Mouse (Mus musculus) CD4-positive, CD25-positive, alpha-beta regulatory T cell, adult 9 weeks (primary cell): ENCODE results near the gene Gm17949. TPM values are rescaled to one million over a fixed set of nuclear protein-coding genes. Genes with fewer than 3 reads are reported as not detected.

Source experiments
- polyA plus RNA-seq: library from polyadenylated mRNA; unstranded; fragments of 100-300 nt; shearing (Covaris generic); gene quantifications from one replicate; pipeline ENCODE4 v1.2.1, GENCODE M21; 2017

Gm17949 gene
- polyA plus RNA-seq: 0.84 TPM

DNA sequence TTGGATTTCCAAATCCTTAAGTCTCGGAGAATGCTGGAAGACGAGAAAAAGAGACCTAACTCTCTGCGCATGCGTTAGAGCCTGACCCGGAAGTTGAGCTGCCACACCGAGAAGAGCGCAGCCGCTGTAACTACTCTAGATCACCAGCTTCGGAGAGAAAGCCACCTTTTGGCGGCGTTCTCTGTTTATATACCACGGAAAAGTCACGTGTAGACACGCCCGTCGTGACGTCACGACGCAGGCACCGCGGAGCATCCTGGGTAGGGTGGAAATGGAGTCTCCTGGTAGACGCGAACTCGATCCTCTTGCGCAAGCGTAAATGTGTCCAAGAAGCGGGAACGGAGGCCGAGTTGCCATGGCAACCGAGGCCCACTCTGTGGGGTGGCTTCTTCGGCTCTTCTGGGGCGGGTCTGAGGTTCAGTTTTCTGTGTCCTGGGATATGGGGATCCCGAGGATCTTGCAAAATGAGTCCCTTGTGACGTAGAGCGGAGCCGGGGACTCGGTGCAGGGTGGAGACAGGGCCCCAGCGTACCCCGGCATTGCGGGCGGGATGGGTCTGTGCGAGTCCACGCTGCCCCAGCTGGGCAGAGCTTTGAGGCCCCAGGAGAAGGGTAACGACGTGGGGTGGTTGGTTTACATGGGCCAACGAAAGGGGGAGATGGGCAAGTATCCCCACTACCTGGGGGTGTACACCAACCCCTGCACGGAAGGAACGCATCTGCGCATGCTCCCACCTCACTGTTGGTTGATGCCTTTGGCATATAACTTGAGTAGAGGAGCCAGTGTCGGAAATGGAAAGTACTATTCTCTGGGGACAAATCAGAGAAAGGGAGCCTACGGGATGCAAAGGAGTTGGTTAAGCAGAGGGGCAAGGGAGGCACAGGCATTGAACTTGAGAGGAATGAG is at the start of gene Gm17949, which contains the start of gene Gtf2f1:
Gene Gm17949, plus strand, starts transcription at position 234 of the 906 bp plus-strand sequence.
Gene Gtf2f1, minus strand, starts transcription at position 53 of the 906 bp plus-strand sequence.

GRCm38 (mm10) chr17:56982013-56982412 is 29.3 kb upstream of the Gm17949 start, which contains the start of gene Acer1:
Acer1 (minus strand) TSS chr17:56982126.

DNA sequence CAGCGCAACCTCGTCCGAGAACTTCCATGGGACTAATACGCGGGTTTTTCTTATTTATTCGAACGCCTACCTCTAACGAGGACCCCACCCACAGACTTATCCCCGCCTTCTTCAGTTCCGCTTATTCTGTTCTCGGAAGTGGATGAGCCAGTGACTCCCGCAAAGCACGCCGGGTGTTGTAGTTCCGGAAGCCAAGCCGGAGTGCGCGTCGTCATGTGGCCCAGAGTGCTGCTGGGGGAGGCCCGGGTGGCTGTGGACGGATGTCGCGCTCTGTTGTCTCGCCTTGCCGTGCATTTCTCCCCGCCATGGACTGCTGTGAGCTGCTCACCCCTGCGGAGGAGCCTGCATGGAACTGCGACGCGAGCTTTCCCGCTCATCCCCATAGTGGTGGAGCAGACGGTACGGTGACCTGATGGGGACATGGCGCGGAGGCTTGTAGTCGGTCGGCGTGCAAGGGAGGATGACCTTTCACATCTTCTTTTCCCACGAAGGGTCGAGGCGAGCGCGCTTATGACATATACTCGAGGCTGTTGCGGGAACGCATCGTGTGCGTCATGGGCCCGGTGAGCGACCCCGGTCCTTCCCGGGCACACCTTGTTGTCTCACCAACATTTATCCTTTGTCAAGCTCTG is 21.0 kb upstream of the Gm17949 start, which contains the start of gene Clpp:
Gene Clpp, plus strand, starts transcription at position 191 of the 632 bp plus-strand sequence.

DNA sequence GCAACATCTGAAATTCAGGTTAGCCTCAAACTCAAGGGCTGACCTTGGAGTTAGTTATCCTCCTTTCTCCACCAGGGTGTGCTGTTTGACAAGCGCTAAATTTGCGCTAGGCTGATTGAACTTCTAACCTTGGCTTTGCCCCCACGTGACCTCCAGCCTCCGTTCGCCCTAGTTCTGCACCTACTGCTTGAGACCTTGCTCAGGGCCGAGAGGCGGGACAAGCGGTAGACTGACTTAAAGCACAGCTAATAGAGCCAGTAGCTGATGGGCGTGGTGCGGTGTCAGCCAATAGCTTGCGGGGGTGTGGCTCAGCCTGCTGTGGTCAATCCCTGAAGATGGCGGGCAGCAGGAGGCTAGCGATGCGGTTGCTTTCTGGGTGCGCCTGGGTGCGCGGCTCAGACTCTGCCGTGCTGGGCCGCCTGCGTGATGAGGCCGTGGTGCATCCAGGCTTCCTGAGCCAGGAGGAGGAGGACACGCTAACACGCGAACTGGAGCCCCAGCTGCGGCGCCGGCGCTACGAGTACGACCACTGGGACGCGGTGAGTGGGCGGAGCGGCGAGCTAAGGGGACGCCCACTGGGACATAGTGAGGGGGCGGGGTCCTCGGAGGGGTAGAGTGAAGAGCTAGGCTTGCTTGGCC is 14.1 kb upstream of the Gm17949 start, which contains the start of gene Alkbh7:
Gene Alkbh7, plus strand, starts transcription at position 311 of the 639 bp plus-strand sequence.

DNA sequence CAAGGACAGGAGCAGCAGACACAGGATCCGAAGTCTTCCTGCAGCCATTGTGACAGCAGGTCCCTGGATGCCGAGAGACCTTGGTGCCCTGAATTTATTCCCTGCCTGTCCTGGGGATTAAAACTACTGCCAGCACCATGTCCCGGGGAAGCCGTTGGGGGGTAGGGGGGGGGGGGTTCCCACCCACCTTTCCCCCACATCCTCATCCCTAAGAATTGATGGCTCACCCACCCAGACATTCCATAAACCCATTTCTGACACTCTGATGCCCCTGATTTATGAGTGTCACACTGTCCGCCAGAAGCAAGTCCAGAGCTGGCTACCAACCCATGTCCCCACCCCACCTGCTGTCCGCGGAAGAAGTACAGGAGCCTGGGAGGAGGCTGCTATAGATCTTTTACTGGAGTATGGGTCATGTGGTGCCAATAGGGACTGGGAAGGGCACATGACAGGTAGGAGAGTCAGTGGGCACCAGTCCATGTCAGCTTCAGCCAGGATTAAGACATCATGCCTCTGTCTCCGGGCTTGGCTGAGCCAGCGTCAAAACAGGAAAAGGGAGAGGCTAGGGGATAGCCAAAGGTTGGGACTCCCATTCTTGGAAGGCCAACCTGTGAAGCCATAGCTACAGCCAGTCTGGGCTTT is 11.2 kb upstream of the Gm17949 start, which contains the start of gene Pspn:
Gene Pspn, minus strand, starts transcription at position 51 of the 642 bp plus-strand sequence.

DNA sequence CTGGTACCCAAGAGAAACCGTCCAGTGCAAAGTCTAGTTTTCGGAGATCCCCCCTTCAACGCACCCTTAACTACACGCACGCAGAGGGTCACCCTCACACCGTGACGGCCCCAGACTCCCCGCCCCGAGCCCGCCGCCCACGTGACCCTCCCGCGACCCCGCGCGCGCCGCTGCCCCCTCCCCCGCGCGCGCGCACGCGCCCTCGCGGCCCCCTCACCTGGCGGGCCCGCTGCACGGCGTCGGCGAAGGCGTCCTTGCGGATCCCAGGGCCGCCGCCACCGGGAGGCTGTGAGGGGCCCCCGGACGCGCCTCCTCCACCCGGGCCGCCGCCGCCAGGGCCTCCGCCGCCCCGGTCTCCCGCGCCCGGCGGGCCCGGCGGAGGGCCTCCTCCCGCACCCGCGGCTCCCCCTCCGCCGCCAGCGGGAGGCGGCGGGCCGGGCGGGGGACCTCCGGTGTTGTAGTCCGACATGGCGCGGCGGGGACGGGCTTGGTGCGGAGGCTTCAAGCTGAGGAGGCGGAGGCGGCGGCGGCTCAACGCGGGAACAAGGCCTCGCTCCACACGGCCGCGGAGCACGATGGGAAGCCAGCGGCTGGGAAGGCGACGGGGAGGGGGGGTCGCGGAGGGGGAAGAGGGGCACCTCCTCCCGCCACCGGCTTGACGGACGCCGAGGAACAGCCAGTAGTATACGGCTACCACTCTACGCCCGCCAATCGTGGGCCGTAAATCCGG is 19.8 kb downstream of the Gm17949 start, which contains the start of gene Khsrp:
Gene Khsrp, minus strand, starts transcription at position 592 of the 730 bp plus-strand sequence.

GRCm38 (mm10) chr17:57041554-57041953 is 30.3 kb downstream of the Gm17949 start, which contains the start of gene Slc25a41:
Slc25a41 (minus strand) TSS chr17:57041654.

DNA sequence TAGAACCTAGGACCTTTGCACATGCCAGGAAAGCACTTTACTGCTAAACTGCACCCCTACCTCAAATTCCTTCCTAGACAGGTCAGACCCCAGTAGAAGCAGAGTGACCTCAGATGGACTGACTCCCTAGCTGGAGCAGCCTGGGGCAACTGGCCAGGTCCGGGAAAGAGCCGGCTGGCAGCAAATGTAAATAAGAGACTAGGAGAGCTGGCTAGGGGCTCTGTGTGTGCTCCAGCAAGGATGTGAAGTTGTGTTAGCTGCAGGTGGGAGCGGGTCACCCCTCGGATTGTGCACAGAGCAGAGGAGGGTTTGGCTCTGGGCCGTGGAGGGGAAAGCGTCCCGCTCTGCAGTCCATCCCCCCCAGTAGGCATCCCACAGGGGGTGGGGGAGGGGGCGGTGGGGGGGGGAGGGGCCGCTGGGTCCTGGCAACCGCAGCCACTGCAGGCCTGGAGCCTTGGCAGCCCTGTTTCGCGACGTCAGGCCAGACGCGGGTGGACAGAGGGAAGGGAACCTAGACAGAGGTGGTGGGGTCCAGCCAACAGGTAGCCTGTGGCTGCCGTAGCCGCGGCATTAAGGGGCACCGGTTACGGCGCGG is 47.7 kb downstream of the Gm17949 start, which contains the start of gene Crb3:
Gene Crb3, plus strand, starts transcription at position 215 of the 595 bp plus-strand sequence.

GRCm38 (mm10) chr17:57059486-57059977 is 48.3 kb downstream of the Gm17949 start, which contains the start of gene Slc25a23:
Slc25a23 (minus strand) TSS chr17:57059863.

Other genes with a start within 250 kb of the Gm17949 start
- 64.4 TPM for gene Dus3l, start 246.7 kb upstream of the Gm17949 start, polyA plus RNA-seq
- 1.6 TPM for gene Prr22, start 241.2 kb upstream of the Gm17949 start, polyA plus RNA-seq
- 1.0 TPM for gene Rfx2, start 180.5 kb upstream of the Gm17949 start, polyA plus RNA-seq
- gene Acsbg2, start 137.0 kb upstream of the Gm17949 start, polyA plus RNA-seq: 0.10 TPM
- 0.43 TPM for gene 1700061G19Rik, start 136.0 kb upstream of the Gm17949 start, polyA plus RNA-seq
- gene Mllt1, start 76.1 kb upstream of the Gm17949 start, polyA plus RNA-seq: 2.8 TPM
- not detected for gene Acer1, start 29.3 kb upstream of the Gm17949 start, polyA plus RNA-seq
- 93.4 TPM for gene Clpp, start 21.2 kb upstream of the Gm17949 start, polyA plus RNA-seq
- gene Alkbh7, start 14.1 kb upstream of the Gm17949 start, polyA plus RNA-seq: 46.9 TPM
- not detected for gene Pspn, start 11.5 kb upstream of the Gm17949 start, polyA plus RNA-seq
- 98.1 TPM for gene Gtf2f1, start 181 bp upstream of the Gm17949 start, polyA plus RNA-seq
- gene Khsrp, start 20.1 kb downstream of the Gm17949 start, polyA plus RNA-seq: 9.0 TPM
- gene Slc25a41, start 30.2 kb downstream of the Gm17949 start, polyA plus RNA-seq: not detected
- gene Crb3, start 47.6 kb downstream of the Gm17949 start, polyA plus RNA-seq: 2.7 TPM
- 3.3 TPM for gene Slc25a23, start 48.4 kb downstream of the Gm17949 start, polyA plus RNA-seq
- 310 TPM for gene Dennd1c, start 67.0 kb downstream of the Gm17949 start, polyA plus RNA-seq
- 3.3 TPM for gene Tubb4a, start 76.3 kb downstream of the Gm17949 start, polyA plus RNA-seq
- gene Tnfsf9, start 93.9 kb downstream of the Gm17949 start, polyA plus RNA-seq: 10.4 TPM
- gene Cd70, start 138.3 kb downstream of the Gm17949 start, polyA plus RNA-seq: 0.88 TPM
- gene Tnfsf14, start 182.7 kb downstream of the Gm17949 start, polyA plus RNA-seq: 13.4 TPM
- gene C3, start 216.7 kb downstream of the Gm17949 start, polyA plus RNA-seq: 3.5 TPM
- gene Gpr108, start 237.0 kb downstream of the Gm17949 start, polyA plus RNA-seq: 96.4 TPM
- gene Trip10, start 238.0 kb downstream of the Gm17949 start, polyA plus RNA-seq: 4.6 TPM